15 mouse cellular contexts compared by ENCODE assay signal in the genomic region with DNA sequence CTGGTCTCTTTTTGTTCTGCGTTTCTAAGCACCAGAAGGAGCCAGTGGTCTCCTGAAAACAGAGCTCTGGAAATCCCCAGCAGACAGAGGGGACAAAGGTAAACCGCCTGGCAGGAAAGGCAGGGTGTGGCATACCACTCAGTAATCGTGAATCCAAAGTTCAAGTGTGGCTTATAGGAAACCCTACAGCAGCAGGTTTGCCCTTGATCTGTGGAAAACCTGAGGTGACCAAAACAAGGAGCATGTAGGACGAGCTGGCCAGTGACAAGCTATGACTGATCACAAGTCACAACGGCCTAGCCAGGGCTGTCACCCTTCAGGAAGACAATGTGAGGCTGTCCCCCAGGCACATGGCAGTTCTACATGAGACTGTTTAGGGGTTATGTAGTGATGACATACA. TPM values are rescaled to one million over a fixed set of nuclear protein-coding genes. Genes with fewer than 3 reads are reported as not detected.
DNase-seq lines count a peak whose midpoint lies in the region; ATAC-seq and TF ChIP-seq lines count a peak whose summit lies in the region.
"Had no signal": no experiment of that assay in that cellular context is flagged by ENCODE, and none has a peak within 500 bp of the region (broad histone marks: within the 10 kb centered on the region; RNA-seq: fewer than 3 reads in every experiment).

No protein-coding gene starts in this region.

- no peak for ATAC-seq in kidney, embryonic 15.5 days (replicated peaks; ENCODE audit: low FRiP score)
- ATAC-seq in liver, embryonic 14.5 days (ENCODE audit: insufficient read depth): 0 out of 2 replicates have a peak, but pooled peaks have one; percentile 19
- ATAC-seq in erythroid progenitor cell, adult 5-6 weeks (replicated peaks; ENCODE audit: low FRiP score, poor library complexity, severe bottlenecking): no peak

- no peak overlapping the region for H3K4me3 ChIP-seq in kidney, embryonic 15.5 days (replicated peaks)
- H3K4me3 ChIP-seq in liver, embryonic 14.5 days (ENCODE audit: insufficient read depth in 1 of 2, low read depth in 2 of 2, low read length in 2 of 2): no peak overlapping the region
- H3K4me3 ChIP-seq: embryonic facial prominence, embryonic 10.5 days; forebrain, embryonic 12.5 days; heart, embryonic 10.5 days had no signal

- 70% methylated on average over 5 of the region's 5 CpGs for WGBS in kidney, embryonic 15.5 days
- WGBS in liver, embryonic 14.5 days (ENCODE audit: insufficient replicate concordance): 53% methylated on average over 5 of the region's 5 CpGs

- no peak for TF ChIP-seq EP300 in liver, embryonic 14.5 days (IDR thresholded peaks at IDR 0.05; ENCODE audit: low read depth)

- no peaks in the 10 kb centered on the region for H3K27me3 ChIP-seq in kidney, embryonic 15.5 days
- H3K27me3 ChIP-seq in liver, embryonic 14.5 days (ENCODE audit: control insufficient read depth, insufficient read depth, low read length): no peaks in the 10 kb centered on the region
- H3K27me3 ChIP-seq: forebrain, embryonic 12.5 days had no signal

- no peaks in the 10 kb centered on the region for H3K9me3 ChIP-seq in kidney, embryonic 15.5 days (replicated peaks)
- H3K9me3 ChIP-seq in liver, embryonic 14.5 days (ENCODE audit: control insufficient read depth, low read length): no peaks in the 10 kb centered on the region
- H3K9me3 ChIP-seq: embryonic facial prominence, embryonic 10.5 days; forebrain, embryonic 12.5 days; G1E; heart, embryonic 10.5 days had no signal

- no peak overlapping the region for H3K9ac ChIP-seq in kidney, embryonic 15.5 days
- no peak overlapping the region for H3K9ac ChIP-seq in liver, embryonic 14.5 days (replicated peaks)
- H3K9ac ChIP-seq: forebrain, embryonic 12.5 days had no signal

- no peaks in the 10 kb centered on the region for H3K36me3 ChIP-seq in kidney, embryonic 15.5 days
- H3K36me3 ChIP-seq in liver, embryonic 14.5 days (replicated peaks; ENCODE audit: control insufficient read depth, insufficient read depth, low read depth): no peaks in the 10 kb centered on the region
- H3K36me3 ChIP-seq: embryonic facial prominence, embryonic 10.5 days; forebrain, embryonic 12.5 days; heart, embryonic 10.5 days had no signal

- peak; percentile 44 for DNase-seq in kidney, adult 18-20 months
- peak; percentile 78 for DNase-seq in kidney, adult 9 months
- no peak for DNase-seq in liver, embryonic 14.5 days (ENCODE audit: low read depth in 3 of 3, low spot score in 3 of 3)
- no peak for DNase-seq in spleen, adult 12 weeks (ENCODE audit: low spot score)
- DNase-seq in Muller cell, postnatal 12 days (ENCODE audit: inconsistent ontology term): no peak
- DNase-seq in embryo, embryonic 10.5 days (ENCODE audit: low spot score): no peak
- DNase-seq: cerebellum, adult 9-10 months; lung, adult 2 months; right cerebral cortex, postnatal 14 days had no signal

- H3K27ac ChIP-seq in kidney, embryonic 15.5 days: no peak overlapping the region
- H3K27ac ChIP-seq in liver, embryonic 14.5 days: no peak overlapping the region; the same call in 1 of the 2 replicates
- H3K27ac ChIP-seq: embryonic facial prominence, embryonic 10.5 days; forebrain, embryonic 12.5 days; heart, embryonic 10.5 days had no signal

- H3K4me1 ChIP-seq in kidney, embryonic 15.5 days: peaks cover 10% of the 10 kb centered on the region
- H3K4me1 ChIP-seq in liver, embryonic 14.5 days (replicated peaks; ENCODE audit: control insufficient read depth in 2 of 2, insufficient read depth in 2 of 2, low read length in 1 of 2): peaks cover 0 to 4% of the 10 kb centered on the region in 2 experiments; a peak in 1 of 4 replicates
- H3K4me1 ChIP-seq: embryonic facial prominence, embryonic 10.5 days; forebrain, embryonic 12.5 days had no signal

- no peak for TF ChIP-seq CTCF in liver, embryonic 14.5 days (IDR thresholded peaks at IDR 0.05; ENCODE audit: low read depth)

- no peak overlapping the region for H3K4me2 ChIP-seq in kidney, embryonic 15.5 days
- H3K4me2 ChIP-seq in liver, embryonic 14.5 days (ENCODE audit: low read depth): no peak overlapping the region
- H3K4me2 ChIP-seq: forebrain, embryonic 12.5 days had no signal

RNA-seq across cellular contexts. Expression of a gene that starts 9.4 kb away (rescaled TPM):
- 33.5 and 38.0 TPM in 2 replicates for polyA plus RNA-seq in kidney, embryonic 15.5 days (2015; fragmentation: Nextera tagmentation; extraction: Ambion mirVana)
- polyA plus RNA-seq in liver, embryonic 14.5 days (2012; rRNA removed): 9.9 and 12.4 TPM in 2 replicates
- 10.8 and 18.5 TPM in 2 replicates for polyA plus RNA-seq in liver, embryonic 14.5 days (2014; fragmentation: Nextera tagmentation; extraction: Ambion mirVana)
- total RNA-seq in erythroid progenitor cell, adult 5-6 weeks (2015; ENCODE audit: low replicate concordance): 81.8 and 106 TPM in 2 replicates
- 126 and 174 TPM in 2 replicates for total RNA-seq in erythroid progenitor cell, adult 5-6 weeks (2017; ENCODE audit: low replicate concordance)

RNA-seq across cellular contexts. Expression of a gene that starts 11.3 kb away (rescaled TPM):
- 48.9 and 52.5 TPM in 2 replicates for polyA plus RNA-seq in kidney, embryonic 15.5 days (2015; fragmentation: Nextera tagmentation; extraction: Ambion mirVana)
- 19.0 and 26.0 TPM in 2 replicates for polyA plus RNA-seq in liver, embryonic 14.5 days (2012; rRNA removed)
- 19.5 and 21.0 TPM in 2 replicates for polyA plus RNA-seq in liver, embryonic 14.5 days (2014; fragmentation: Nextera tagmentation; extraction: Ambion mirVana)
- total RNA-seq in erythroid progenitor cell, adult 5-6 weeks (2015; ENCODE audit: low replicate concordance): 63.4 and 71.7 TPM in 2 replicates
- total RNA-seq in erythroid progenitor cell, adult 5-6 weeks (2017; ENCODE audit: low replicate concordance): 50.3 and 65.2 TPM in 2 replicates

RNA-seq across cellular contexts. Expression of a gene that starts 50.7 kb away (rescaled TPM):
- polyA plus RNA-seq in kidney, embryonic 15.5 days (2015; fragmentation: Nextera tagmentation; extraction: Ambion mirVana): 1,386 and 1,404 TPM in 2 replicates
- 1,340 and 1,385 TPM in 2 replicates for polyA plus RNA-seq in liver, embryonic 14.5 days (2012; rRNA removed)
- 1,145 and 1,179 TPM in 2 replicates for polyA plus RNA-seq in liver, embryonic 14.5 days (2014; fragmentation: Nextera tagmentation; extraction: Ambion mirVana)
- 320 and 376 TPM in 2 replicates for total RNA-seq in erythroid progenitor cell, adult 5-6 weeks (2015; ENCODE audit: low replicate concordance)
- 611 and 691 TPM in 2 replicates for total RNA-seq in erythroid progenitor cell, adult 5-6 weeks (2017; ENCODE audit: low replicate concordance)

Comparison
In these comparisons a context has a peak if more than half of its experiments do, and no peak if none do; other contexts are left out.
1. DNase-seq: peak in kidney, adult 18-20 months (single experiment) and kidney, adult 9 months (single experiment); none in liver, embryonic 14.5 days (0 of 3), spleen, adult 12 weeks (single experiment), Muller cell, postnatal 12 days (single experiment) and embryo, embryonic 10.5 days (single experiment).